Mouse (Mus musculus) midbrain, embryonic 13.5 days (tissue): ENCODE data around the gene Gpx6. TPM values are rescaled to one million over a fixed set of nuclear protein-coding genes. Genes with fewer than 3 reads are reported as not detected.

Experiments used
- ATAC-seq: fragments of 200-750 bp; cut with Nextera tagmentation; 2 replicates; pipeline ENCODE4 v1.8.0; 2017; ENCODE audit warnings: mild to moderate bottlenecking, moderate TSS enrichment, moderate library complexity
- H3K27ac ChIP-seq: fragments of 300-500 bp; sonication (generic); 2 replicates; pipeline ENCODE4 v1.5.1; 2015; ENCODE audit warnings: inconsistent platforms, mild to moderate bottlenecking, moderate library complexity
- H3K27me3 ChIP-seq: fragments of 300-500 bp; sonication (generic); 2 replicates; pipeline ENCODE4 v1.6.1; 2015; ENCODE audit warnings: mild to moderate bottlenecking, inconsistent platforms
- H3K36me3 ChIP-seq: fragments of 300-500 bp; sonication (generic); 2 replicates; pipeline ENCODE4 v1.6.1; 2015; ENCODE audit warnings: mild to moderate bottlenecking, inconsistent platforms
- H3K4me1 ChIP-seq: fragments of 300-500 bp; sonication (generic); replicated peaks from 2 replicates; pipeline ENCODE4 v1.6.1; 2015; ENCODE audit warnings: inconsistent platforms
- H3K4me2 ChIP-seq: fragments of 300-500 bp; sonication (generic); replicated peaks from 2 replicates; pipeline ENCODE4 v1.6.1; 2015; ENCODE audit warnings: moderate library complexity, mild to moderate bottlenecking, inconsistent platforms
- H3K4me3 ChIP-seq: fragments of 300-500 bp; sonication (generic); replicated peaks from 2 replicates; pipeline ENCODE4 v1.5.1; 2015; ENCODE audit warnings: mild to moderate bottlenecking, inconsistent platforms
- H3K9ac ChIP-seq: fragments of 300-500 bp; sonication (generic); replicated peaks from 2 replicates; pipeline ENCODE4 v1.6.1; 2015; ENCODE audit warnings: mild to moderate bottlenecking, inconsistent platforms
- H3K9me3 ChIP-seq: fragments of 300-500 bp; sonication (generic); 2 replicates; pipeline ENCODE4 v1.6.1; 2016; ENCODE audit warnings: mild to moderate bottlenecking, inconsistent platforms
- WGBS: fragments of 180-500 bp; shearing (Covaris S2); methylation state at CpG from one replicate; pipeline ENCODE4 v1.1.7; 2015; 5-methylcytosine and 5-hydroxymethylcytosine counted together
- polyA plus RNA-seq: library from polyadenylated mRNA; unstranded; fragments of >200 nt; fragmentation: Nextera tagmentation; extraction: Ambion mirVana; gene quantifications from 2 replicates; pipeline ENCODE4 v1.2.1, GENCODE M21; 2015

Gene Gpx6
- not detected in 2 replicates for polyA plus RNA-seq

DNA sequence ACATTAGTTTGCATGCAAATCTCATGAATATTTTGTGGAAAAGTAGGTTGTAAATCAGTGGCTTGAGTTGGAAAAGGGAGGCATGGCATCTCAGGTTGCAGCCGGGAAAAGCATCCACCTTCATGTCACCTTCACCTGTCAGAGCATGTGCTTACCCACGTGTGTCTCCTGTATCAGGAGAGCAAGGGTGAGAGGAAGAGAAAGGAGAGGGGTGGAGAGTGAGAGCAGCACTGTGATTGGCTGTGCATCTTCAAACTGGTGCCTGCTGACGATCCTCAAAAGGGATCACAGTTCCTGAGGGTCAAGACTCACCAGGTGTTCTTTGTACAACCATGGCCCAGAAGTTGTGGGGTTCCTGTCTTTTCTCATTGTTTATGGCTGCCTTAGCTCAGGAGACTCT is at the start of gene Gpx6:
Gpx6 (plus strand) TSS at position 200 of the 400 bp plus-strand sequence.
- no peak within 1 kb of the TSS for H3K4me2 ChIP-seq
- no peak for ATAC-seq
- no peak within 1 kb of the TSS for H3K4me3 ChIP-seq
- no peaks in the 10 kb centered on the region for H3K27me3 ChIP-seq
- H3K9me3 ChIP-seq = no peaks in the 10 kb centered on the region
- H3K9ac ChIP-seq = no peak within 1 kb of the TSS
- no peaks in the 10 kb centered on the region for H3K36me3 ChIP-seq
- H3K27ac ChIP-seq = no peak within 1 kb of the TSS
- no peaks in the 10 kb centered on the region for H3K4me1 ChIP-seq
- 17% methylated on average over 3 of the region's 3 CpGs for WGBS

DNA sequence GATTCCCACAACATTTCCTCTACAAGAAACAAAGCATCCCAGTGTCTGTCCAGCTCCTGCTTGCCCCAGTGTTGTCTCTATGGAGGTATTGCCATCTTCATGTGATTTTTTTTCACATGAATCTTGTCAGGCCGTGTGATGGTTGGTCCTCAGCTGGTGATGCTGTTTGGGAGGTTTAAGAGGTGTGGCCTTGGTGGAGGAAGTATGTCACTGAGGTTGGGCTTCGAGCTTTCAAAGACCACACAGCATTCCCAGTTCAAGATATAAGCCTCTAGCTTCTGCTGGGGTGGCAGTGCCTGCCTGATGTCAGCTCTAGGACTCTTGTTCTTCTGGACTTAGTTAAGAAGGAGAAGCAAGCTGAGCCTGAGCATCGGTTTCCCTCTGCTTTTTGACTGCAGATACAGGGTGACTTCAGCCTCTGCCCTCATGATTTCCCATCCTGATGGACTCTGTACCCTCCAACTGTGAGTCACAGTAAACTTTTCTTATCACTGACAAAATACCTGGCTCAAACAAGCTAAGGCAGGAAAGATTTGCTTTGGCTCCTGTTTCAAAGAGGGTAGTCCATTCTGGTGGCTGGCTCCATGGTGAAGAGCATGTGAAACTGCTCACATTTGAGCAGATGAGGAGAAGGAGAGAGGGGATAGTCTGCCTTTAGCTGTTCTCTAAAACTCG is 49.0 kb upstream of the Gpx6 start:
- H3K27ac ChIP-seq = no peak overlapping the region
- H3K27me3 ChIP-seq = peaks cover 43% of the 10 kb centered on the region
- no peak overlapping the region for H3K9ac ChIP-seq
- H3K4me2 ChIP-seq = no peak overlapping the region
- H3K4me1 ChIP-seq = peaks cover 14% of the 10 kb centered on the region
- no peak overlapping the region for H3K4me3 ChIP-seq
- H3K36me3 ChIP-seq = no peaks in the 10 kb centered on the region
- H3K9me3 ChIP-seq = no peaks in the 10 kb centered on the region
- ATAC-seq = no peak
- 87% methylated on average over 4 of the region's 4 CpGs for WGBS

DNA sequence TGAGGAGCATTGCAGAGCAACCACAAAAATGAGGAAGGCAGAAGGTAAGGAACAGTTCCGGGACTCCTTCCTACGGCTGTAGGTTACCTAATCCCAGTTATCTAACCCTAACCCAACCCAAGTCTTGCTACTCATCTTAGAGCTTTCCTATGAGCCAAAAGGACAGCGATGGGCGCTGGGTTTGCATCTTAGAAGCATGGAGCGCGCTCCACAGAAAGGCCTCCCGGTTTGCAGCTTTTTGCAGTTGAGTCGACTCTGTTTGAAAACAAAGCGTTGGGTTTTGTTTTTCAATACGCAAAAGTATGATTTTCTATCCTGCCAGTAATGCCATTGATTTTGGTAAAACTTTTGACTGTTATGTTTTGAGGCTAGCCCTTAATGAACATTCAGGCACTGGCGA is 48.0 kb upstream of the Gpx6 start:
- Histone ChIP-seq H3K27ac (no peak overlapping the region), H3K9ac (0 out of 2 replicates have a peak overlapping the region, but pooled peaks have one; percentile 14), H3K36me3 (no peaks in the 10 kb centered on the region), H3K9me3 (no peaks in the 10 kb centered on the region), H3K4me2 (peak overlapping the region; percentile 47), H3K4me3 (peak overlapping the region; percentile 40), H3K4me1 (peaks cover 10% of the 10 kb centered on the region), H3K27me3 (peaks cover 44% of the 10 kb centered on the region)
- whole genome bisulfite sequencing = 2% methylated on average over 11 of the region's 11 CpGs
- ATAC-seq = no peak

DNA sequence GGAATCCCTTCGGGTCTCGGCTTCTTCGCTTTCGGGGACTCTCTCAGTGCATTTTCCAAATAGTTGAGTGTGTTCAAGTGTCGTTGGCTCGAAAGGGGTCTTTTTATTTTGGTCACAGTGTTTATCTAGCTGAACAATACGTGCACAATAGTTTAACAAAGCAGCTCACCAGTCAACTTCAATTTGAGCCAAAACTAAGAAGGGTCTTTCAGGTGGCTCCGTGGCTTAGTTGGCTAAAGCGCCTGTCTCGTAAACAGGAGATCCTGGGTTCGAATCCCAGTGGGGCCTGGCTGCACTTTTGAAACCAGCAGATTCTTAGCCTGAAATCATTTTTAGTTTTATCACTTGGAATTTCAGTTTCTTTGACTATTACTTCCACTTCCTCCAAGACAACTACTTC is 47.6 kb upstream of the Gpx6 start:
- H3K4me3 ChIP-seq = peak overlapping the region; percentile 40
- no peaks in the 10 kb centered on the region for H3K9me3 ChIP-seq
- WGBS = under 1% methylated on average over 11 of the region's 11 CpGs
- peaks cover 9% of the 10 kb centered on the region; the same call in 1 of the 2 replicates for H3K4me1 ChIP-seq
- no peaks in the 10 kb centered on the region for H3K36me3 ChIP-seq
- no peak overlapping the region for H3K27ac ChIP-seq
- H3K4me2 ChIP-seq = peak overlapping the region; percentile 47
- peaks cover 44% of the 10 kb centered on the region for H3K27me3 ChIP-seq
- H3K9ac ChIP-seq = 0 out of 2 replicates have a peak overlapping the region, but pooled peaks have one; percentile 14
- ATAC-seq = no peak

DNA sequence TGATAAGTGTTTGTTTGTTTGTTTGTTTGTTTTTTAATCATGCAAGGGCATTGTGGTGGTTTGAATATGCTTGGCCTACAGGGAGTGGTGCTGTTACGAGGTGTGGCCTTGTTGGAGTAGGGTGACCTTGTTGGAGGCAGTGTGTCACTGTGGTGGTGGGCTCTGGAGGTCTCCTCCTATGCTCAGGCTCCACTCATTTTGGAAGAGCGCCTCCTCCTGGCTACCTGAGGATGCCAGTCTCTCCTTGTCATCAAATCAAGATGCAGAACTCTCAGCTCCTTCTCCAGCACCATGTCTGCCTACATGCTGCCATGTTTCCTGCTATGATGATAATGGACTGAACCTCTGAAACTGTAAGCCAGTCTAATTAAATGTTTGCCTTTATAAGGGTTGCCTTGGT is 46.2 kb upstream of the Gpx6 start:
- no peak for ATAC-seq
- Histone ChIP-seq H3K4me3 (no peak overlapping the region), H3K4me2 (no peak overlapping the region), H3K9me3 (no peaks in the 10 kb centered on the region), H3K36me3 (no peaks in the 10 kb centered on the region), H3K27me3 (peaks cover 41% of the 10 kb centered on the region), H3K4me1 (0 out of 2 replicates have a peak, but pooled peaks cover 6% of the 10 kb centered on the region), H3K9ac (no peak overlapping the region), H3K27ac (no peak overlapping the region)
- 41% methylated on average over 2 of the region's 2 CpGs for WGBS

DNA sequence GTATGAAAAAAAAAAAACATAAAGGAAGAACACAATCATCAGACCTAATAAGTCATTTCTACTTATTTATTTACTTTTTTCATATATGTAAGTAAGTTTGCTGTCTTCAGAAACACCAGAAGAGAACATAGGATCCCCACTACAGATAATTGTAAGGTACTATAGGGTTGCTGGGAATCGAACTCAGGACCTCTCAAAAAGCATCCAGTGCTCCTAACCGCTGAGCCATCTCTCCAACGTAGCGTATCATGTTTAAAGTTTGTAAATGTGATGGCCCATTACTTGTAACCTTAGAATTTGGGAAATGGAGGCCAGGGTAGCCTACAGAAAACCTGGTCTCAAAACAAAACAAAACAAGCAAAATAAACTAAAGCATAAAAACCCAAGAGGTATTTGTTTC is 44.4 kb upstream of the Gpx6 start:
- Histone ChIP-seq H3K9me3 (no peaks in the 10 kb centered on the region), H3K4me3 (no peak overlapping the region), H3K36me3 (no peaks in the 10 kb centered on the region), H3K27ac (no peak overlapping the region), H3K9ac (no peak overlapping the region), H3K27me3 (peaks cover 26% of the 10 kb centered on the region), H3K4me1 (0 out of 2 replicates have a peak, but pooled peaks cover 6% of the 10 kb centered on the region), H3K4me2 (no peak overlapping the region)
- 20% methylated on average over 4 of the region's 4 CpGs for WGBS
- no peak for ATAC-seq

DNA sequence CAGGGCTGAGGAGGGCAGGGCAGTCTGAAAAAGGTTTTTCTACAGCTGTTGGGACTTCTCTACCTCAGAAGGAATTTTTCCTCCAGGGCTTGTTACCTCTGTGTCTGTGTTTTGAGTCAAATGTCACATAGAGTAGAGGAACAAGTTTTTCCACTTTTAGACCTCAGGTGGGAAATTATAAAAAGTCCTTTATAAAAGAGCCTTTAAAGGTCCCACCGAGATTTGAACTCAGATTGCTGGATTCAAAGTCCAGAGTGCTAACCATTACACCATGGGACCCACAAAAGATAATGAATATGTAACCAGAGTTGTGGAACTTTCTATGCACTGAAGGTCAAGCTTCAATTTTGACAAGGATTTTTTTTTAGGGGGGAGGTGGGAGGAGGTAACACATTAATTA is 43.7 kb upstream of the Gpx6 start:
- no peak overlapping the region for H3K4me3 ChIP-seq
- H3K9ac ChIP-seq = no peak overlapping the region
- no peak overlapping the region for H3K4me2 ChIP-seq

DNA sequence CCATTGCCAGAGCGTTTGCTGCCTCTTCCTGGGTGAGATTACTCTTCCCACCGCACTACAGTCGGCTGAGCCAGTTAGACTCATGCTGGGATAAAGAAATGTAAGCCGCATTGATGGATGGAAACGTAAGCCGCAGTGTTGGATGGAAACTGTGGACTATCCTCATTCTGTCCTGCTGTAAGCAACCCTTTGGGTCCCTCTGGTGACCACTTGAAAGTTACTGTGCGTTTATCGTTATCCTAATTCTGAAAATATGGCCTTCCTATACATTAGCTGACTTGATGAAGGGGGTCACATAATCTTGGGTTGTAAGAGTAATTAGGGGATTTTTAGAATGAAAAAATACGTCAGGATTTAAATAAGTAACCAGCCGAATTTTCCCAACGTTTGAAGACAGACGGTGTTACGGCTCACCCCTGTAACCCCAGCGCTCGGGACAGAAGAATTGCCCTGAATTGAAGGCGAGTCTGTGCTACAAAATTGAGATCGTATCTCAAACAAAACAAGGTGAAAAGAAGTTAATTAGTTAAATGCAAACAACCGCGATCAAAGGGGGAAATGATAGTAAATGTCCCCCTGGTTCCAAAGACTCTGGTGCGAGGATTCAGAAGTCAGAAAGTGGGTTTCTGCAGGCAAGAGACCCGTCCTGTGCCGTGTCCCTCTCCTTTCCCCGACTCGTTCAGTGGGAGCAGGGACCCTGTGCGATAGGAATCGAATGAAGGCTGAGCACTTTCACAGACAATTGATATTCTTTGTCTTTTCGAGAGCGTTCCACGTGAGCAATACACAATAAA is 36.7 kb upstream of the Gpx6 start:
- Histone ChIP-seq H3K9ac (peak overlapping the region; percentile 69), H3K27ac (peak overlapping the region; percentile 65), H3K4me3 (peak overlapping the region; percentile 53), H3K27me3 (peaks cover 16% of the 10 kb centered on the region), H3K9me3 (no peaks in the 10 kb centered on the region), H3K4me1 (peaks cover 9% of the 10 kb centered on the region; the same call in 1 of the 2 replicates), H3K36me3 (no peaks in the 10 kb centered on the region), H3K4me2 (peak overlapping the region; percentile 68)
- under 1% methylated on average over 29 of the region's 29 CpGs for WGBS
- peak; percentile 81 for ATAC-seq

More for the DNA sequence above, 43.7 kb upstream of the Gpx6 start:
- no peak for ATAC-seq
- no peaks in the 10 kb centered on the region for H3K36me3 ChIP-seq
- H3K27me3 ChIP-seq = peaks cover 23% of the 10 kb centered on the region
- H3K9me3 ChIP-seq = no peaks in the 10 kb centered on the region
- H3K27ac ChIP-seq = no peak overlapping the region
- 0 out of 2 replicates have a peak, but pooled peaks cover 6% of the 10 kb centered on the region for H3K4me1 ChIP-seq
- 2% methylated on average over 1 of the region's 1 CpGs for WGBS

DNA sequence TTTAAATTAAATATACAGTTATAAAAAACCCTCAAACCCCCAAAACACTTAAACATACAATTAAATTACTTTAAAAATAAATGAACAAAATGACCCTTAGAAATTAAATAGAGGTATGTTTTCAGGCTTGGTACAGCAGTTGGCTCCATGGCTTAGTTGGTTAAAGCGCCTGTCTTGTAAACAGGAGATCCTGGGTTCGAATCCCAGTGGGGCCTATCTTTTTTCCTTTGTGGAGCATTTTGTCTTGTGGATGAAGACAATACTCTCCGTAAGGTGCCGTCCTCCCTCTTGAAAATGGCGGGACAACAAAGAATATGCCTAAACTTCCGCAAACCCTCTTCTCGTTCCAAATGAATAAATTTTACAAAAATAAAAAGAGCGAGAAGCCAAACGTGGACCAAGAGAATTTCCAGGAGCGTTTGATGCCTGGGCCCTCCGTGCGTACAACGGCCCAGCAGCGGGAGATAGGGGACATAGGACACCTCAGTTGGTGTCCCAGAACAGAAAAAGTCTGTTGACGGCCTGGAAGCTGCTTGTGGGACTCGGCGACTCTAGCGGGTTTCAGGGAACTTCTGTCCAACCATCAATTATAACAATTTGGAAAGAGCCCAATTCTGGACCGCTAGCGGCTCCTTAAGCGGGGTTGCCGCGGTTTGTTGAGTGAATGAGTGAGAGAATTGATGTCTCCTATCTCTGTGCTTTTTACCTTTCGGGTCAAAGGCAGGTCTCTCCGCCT is 35.9 kb upstream of the Gpx6 start:
- Histone ChIP-seq H3K27ac (0 out of 2 replicates have a peak overlapping the region, but pooled peaks have one; percentile 7), H3K4me3 (peak overlapping the region; percentile 53), H3K4me1 (peaks cover 9% of the 10 kb centered on the region; the same call in 1 of the 2 replicates), H3K4me2 (peak overlapping the region; percentile 68), H3K36me3 (no peaks in the 10 kb centered on the region), H3K9me3 (no peaks in the 10 kb centered on the region), H3K27me3 (peaks cover 16% of the 10 kb centered on the region), H3K9ac (peak overlapping the region; percentile 69)
- ATAC-seq = peak; percentile 73
- WGBS = under 1% methylated on average over 25 of the region's 25 CpGs

DNA sequence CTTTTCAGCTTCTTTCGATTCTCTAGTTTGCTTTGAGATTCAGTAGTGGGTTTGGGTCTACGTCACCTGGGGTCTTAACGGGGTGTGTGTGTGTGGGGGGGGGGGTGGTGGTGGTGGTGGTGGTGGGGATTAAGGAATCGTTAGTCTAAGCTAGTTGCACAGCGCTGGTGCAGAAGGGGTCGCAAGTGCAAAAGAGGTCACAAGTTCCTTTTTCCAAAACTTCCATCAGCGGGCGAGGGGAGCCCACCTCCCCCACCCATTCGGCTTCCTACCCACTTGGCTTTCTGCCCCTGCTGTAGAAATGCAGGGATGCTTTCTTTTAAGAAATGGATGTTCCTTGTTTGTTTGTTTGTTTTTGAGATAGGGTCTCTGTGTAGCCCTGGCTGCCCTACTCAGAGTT is 35.4 kb upstream of the Gpx6 start:
- H3K9ac ChIP-seq = peak overlapping the region; percentile 68
- peak overlapping the region; percentile 53 for H3K4me3 ChIP-seq
- peaks cover 16% of the 10 kb centered on the region for H3K27me3 ChIP-seq
- no peak; the same call in 1 of the 2 replicates for ATAC-seq
- H3K9me3 ChIP-seq = no peaks in the 10 kb centered on the region
- H3K27ac ChIP-seq = no peak overlapping the region
- under 1% methylated on average over 9 of the region's 9 CpGs for WGBS
- H3K4me1 ChIP-seq = peaks cover 9% of the 10 kb centered on the region; the same call in 1 of the 2 replicates
- no peaks in the 10 kb centered on the region for H3K36me3 ChIP-seq
- peak overlapping the region; percentile 68 for H3K4me2 ChIP-seq

DNA sequence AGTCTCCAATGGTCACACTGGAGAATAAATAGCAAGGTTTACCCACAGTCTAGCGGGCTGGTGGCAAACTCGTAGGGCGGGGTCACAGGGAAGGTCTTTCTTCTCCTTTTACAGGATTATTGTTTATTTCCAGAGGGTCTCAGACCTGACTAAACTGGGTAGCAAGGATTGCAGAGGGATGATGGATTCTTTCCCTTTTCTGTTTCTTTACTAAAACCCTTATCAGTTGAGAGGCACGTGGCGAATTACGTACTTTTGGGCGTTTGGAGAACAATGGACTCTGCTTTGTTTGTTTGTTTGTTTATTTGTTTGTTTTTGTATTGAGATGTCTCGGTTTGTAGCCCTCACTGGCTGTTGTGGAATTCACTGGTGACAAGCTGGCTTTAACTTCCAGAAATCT is 32.8 kb upstream of the Gpx6 start:
- H3K4me1 ChIP-seq = peaks cover 9% of the 10 kb centered on the region; the same call in 1 of the 2 replicates
- WGBS = 12% methylated on average over 8 of the region's 8 CpGs
- no peak; the same call in 1 of the 2 replicates for ATAC-seq

More for the DNA sequence above, 32.8 kb upstream of the Gpx6 start:
- Histone ChIP-seq H3K4me3 (peak overlapping the region; percentile 48), H3K36me3 (no peaks in the 10 kb centered on the region), H3K9ac (peak overlapping the region; percentile 47), H3K9me3 (no peaks in the 10 kb centered on the region), H3K4me2 (peak overlapping the region; percentile 61), H3K27ac (no peak overlapping the region), H3K27me3 (peaks cover 11% of the 10 kb centered on the region)
